Mouse (Mus musculus) hindbrain, embryonic 16.5 days (tissue): ENCODE data around the gene Tert. TPM values are rescaled to one million over a fixed set of nuclear protein-coding genes. Genes with fewer than 3 reads are reported as not detected.

Experiments
- ATAC-seq: fragments of 200-750 bp; cut with Nextera tagmentation; 2 replicates; pipeline ENCODE4 v1.8.0; 2017; ENCODE audit warnings: moderate TSS enrichment, moderate library complexity
- H3K27ac ChIP-seq: fragments of 300-500 bp; sonication (generic); 2 replicates; pipeline ENCODE4 v1.5.1; 2014; ENCODE audit warnings: low read depth, mild to moderate bottlenecking, control low read depth, low read length, moderate library complexity
- H3K27me3 ChIP-seq: fragments of 300-500 bp; sonication (generic); replicated peaks from 2 replicates; pipeline ENCODE4 v1.6.1; 2014; ENCODE audit warnings: low read length; ENCODE audit not compliant: control insufficient read depth, insufficient read depth
- H3K36me3 ChIP-seq: fragments of 300-500 bp; sonication (generic); 2 replicates; pipeline ENCODE4 v1.6.1; 2014; ENCODE audit warnings: mild to moderate bottlenecking, low read length, moderate library complexity, mixed read lengths; ENCODE audit not compliant: control insufficient read depth, insufficient read depth
- H3K4me1 ChIP-seq: fragments of 300-500 bp; sonication (generic); 2 replicates; pipeline ENCODE4 v1.6.1; 2014; ENCODE audit warnings: low read depth, low read length; ENCODE audit not compliant: control insufficient read depth, insufficient read depth
- H3K4me2 ChIP-seq: fragments of 300-500 bp; sonication (generic); 2 replicates; pipeline ENCODE4 v1.6.1; 2014; ENCODE audit warnings: mild to moderate bottlenecking, low read length, control low read depth, moderate library complexity
- H3K4me3 ChIP-seq: fragments of 300-500 bp; sonication (generic); 2 replicates; pipeline ENCODE4 v1.5.1; 2014; ENCODE audit warnings: mild to moderate bottlenecking, low read length, control low read depth, moderate library complexity
- H3K9ac ChIP-seq: fragments of 300-500 bp; sonication (generic); 2 replicates; pipeline ENCODE4 v1.6.1; 2014; ENCODE audit warnings: low read depth, mild to moderate bottlenecking, control low read depth, low read length, moderate library complexity
- H3K9me3 ChIP-seq: fragments of 300-500 bp; sonication (generic); 2 replicates; pipeline ENCODE4 v1.6.1; 2014; ENCODE audit warnings: mild to moderate bottlenecking, low read length, moderate library complexity; ENCODE audit not compliant: control insufficient read depth
- WGBS: fragments of 180-500 bp; shearing (Covaris S2); extraction: QIAGEN DNeasy Blood & Tissue Kit; methylation state at CpG from one replicate; pipeline ENCODE4 v1.1.7; 2014; 5-methylcytosine and 5-hydroxymethylcytosine counted together
- polyA plus RNA-seq: library from polyadenylated mRNA; unstranded; fragments of >200 nt; fragmentation: Nextera tagmentation; extraction: Ambion mirVana; gene quantifications from 2 replicates; pipeline ENCODE4 v1.2.1, GENCODE M21; 2015

Gene Tert
- polyA plus RNA-seq, 1 experiment from 2014 or later: 5.6 TPM

DNA sequence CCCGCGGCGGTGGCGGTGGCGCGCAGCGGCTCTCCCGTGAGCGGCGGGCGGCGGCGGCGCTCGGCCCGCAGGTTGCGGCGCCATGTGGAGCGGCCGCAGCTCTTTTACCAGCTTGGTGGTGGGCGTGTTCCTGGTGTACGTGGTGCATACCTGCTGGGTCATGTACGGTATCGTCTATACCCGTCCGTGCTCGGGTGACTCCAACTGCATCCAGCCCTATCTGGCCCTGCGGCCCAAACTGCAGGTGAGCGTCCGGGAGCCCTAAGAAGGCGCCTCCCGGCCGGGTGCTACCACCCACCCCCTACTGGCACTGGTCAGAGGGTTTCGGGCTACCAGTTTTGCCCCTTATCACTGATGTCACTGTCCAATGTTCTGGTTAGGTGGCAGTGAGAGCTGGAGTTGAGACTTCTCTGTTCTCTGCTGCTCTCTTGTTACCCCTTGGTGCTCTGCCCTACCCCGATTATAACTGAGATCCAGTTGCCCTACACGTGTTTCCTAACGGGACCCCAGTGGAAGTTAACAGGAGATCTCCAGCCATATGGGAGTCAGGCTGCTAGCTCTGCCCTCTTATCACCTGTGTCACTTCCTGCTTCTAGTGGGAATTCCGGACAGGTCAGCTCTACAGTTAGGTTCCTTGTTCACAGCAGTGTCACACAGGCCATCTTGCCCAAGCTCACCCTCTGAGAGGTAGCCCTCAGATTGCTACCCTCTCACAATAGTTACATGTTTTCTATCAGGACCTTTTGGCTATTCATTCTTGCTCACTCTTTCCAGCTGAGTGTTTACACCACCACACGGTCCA lies 22.4 kb upstream of the Tert start:
- Histone ChIP-seq H3K9me3 (no peaks in the 10 kb centered on the region), H3K36me3 (peaks cover 24% of the 10 kb centered on the region), H3K27me3 (no peaks in the 10 kb centered on the region), H3K9ac (peak overlapping the region; percentile 86), H3K4me2 (peak overlapping the region; percentile 83), H3K4me1 (peaks cover 17% of the 10 kb centered on the region), H3K4me3 (peak overlapping the region; percentile 80), H3K27ac (peak overlapping the region; percentile 75)
- 4% methylated on average over 39 of the region's 39 CpGs for WGBS
- peak; percentile 88 for ATAC-seq

DNA sequence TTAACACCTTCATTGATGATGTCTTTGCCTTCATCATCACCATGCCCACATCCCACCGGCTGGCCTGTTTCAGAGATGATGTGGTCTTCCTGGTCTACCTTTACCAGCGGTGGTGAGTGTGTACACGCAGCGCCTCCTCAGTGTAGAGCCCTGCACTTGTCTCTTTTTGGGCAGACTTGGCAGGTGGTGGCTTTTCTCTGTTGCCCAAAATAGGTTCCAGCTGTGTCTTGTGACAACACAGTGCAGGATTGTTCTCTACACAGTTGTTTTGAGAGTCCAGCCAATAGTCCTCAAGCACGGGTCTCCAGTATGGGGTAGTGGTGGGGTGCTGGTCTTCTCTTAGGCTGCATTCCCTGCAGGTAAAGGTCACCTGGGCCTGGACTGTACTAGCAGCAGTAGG lies 8.3 kb upstream of the Tert start:
- Histone ChIP-seq H3K4me3 (no peak overlapping the region), H3K9me3 (no peaks in the 10 kb centered on the region), H3K27me3 (no peaks in the 10 kb centered on the region), H3K27ac (no peak overlapping the region), H3K4me2 (no peak overlapping the region), H3K4me1 (no peaks in the 10 kb centered on the region), H3K9ac (no peak overlapping the region), H3K36me3 (peaks cover 54% of the 10 kb centered on the region)
- WGBS: 94% methylated on average over 5 of the region's 5 CpGs
- no peak for ATAC-seq

DNA sequence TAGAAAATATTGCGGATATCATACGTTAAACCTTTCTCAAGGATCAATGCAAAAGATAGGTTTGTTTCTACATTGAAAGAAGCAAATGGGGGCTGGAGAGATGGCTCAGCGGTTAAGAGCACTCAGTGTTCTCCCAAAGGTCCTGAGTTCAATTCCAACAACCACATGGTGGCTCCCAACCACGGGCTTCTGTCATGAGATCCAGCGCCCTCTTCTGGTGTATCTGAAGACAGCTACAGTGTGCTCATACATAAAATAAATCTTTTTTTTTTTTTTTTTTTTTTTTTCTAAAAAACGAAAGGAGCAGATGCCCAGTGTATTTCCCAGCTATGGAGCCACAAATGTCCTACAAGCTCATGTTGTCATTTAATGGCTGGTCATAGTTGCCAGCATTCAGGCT lies 6.1 kb upstream of the Tert start:
- Histone ChIP-seq H3K36me3 (peaks cover 37% of the 10 kb centered on the region), H3K4me3 (no peak overlapping the region), H3K27me3 (no peaks in the 10 kb centered on the region), H3K4me2 (no peak overlapping the region), H3K4me1 (no peaks in the 10 kb centered on the region), H3K27ac (no peak overlapping the region), H3K9ac (no peak overlapping the region), H3K9me3 (no peaks in the 10 kb centered on the region)
- 71% methylated on average over 6 of the region's 6 CpGs for WGBS
- no peak for ATAC-seq

DNA sequence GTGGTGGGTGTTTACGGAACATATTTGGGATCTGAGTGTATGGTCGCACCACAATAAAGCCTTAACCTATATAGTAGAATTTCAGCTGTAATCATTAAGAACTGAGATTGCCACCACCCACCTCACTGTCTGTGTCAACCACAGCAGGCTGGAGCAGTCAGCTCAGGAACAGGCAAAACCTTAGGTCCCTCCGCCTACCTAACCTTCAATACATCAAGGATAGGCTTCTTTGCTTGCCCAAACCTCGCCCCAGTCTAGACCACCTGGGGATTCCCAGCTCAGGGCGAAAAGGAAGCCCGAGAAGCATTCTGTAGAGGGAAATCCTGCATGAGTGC lies 334 bp upstream of the Tert start:
- H3K4me1 ChIP-seq: peaks cover 26% of the 10 kb centered on the region
- H3K9me3 ChIP-seq: no peaks in the 10 kb centered on the region
- peak overlapping the region; percentile 57 for H3K4me3 ChIP-seq
- peak overlapping the region; percentile 98 for H3K4me2 ChIP-seq
- no peak for ATAC-seq
- peak overlapping the region; percentile 78 for H3K9ac ChIP-seq
- H3K27me3 ChIP-seq: no peaks in the 10 kb centered on the region
- no peaks in the 10 kb centered on the region for H3K36me3 ChIP-seq
- H3K27ac ChIP-seq: 0 out of 2 replicates have a peak overlapping the region, but pooled peaks have one; percentile 3
- 45% methylated on average over 6 of the region's 6 CpGs for WGBS

DNA sequence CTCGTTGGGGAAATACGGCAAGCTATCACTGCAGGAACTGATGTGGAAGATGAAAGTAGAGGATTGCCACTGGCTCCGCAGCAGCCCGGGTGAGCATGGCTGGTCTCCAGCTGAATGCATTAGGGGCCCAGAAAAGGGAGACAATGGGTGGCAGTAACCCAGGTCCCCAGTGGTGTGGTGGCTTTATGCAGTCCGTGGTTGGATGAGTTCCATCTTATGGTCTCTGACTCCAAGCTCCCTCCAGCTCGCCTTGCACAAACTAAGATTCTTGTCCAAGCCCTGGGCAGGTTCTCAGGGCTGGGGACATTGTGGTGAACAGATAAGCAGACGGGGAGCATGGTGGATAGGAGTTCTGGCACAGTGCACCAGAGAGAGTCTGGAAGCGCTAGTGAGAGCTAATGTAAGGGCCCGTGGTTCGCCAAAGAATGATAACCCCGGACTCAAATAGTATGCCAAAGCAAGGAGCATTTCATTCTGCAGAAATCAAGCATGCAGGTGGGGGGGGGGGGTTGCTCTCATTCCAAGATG lies 1.9 kb downstream of the Tert start:
- H3K9ac ChIP-seq: no peak overlapping the region
- no peak for ATAC-seq
- WGBS: 67% methylated on average over 11 of the region's 11 CpGs
- H3K9me3 ChIP-seq: no peaks in the 10 kb centered on the region
- no peaks in the 10 kb centered on the region for H3K27me3 ChIP-seq
- H3K36me3 ChIP-seq: no peaks in the 10 kb centered on the region; the same call in 1 of the 2 replicates
- peak overlapping the region; percentile 34 for H3K4me2 ChIP-seq
- peaks cover 26% of the 10 kb centered on the region for H3K4me1 ChIP-seq
- H3K27ac ChIP-seq: no peak overlapping the region; the same call in 1 of the 2 replicates
- H3K4me3 ChIP-seq: no peak overlapping the region

DNA sequence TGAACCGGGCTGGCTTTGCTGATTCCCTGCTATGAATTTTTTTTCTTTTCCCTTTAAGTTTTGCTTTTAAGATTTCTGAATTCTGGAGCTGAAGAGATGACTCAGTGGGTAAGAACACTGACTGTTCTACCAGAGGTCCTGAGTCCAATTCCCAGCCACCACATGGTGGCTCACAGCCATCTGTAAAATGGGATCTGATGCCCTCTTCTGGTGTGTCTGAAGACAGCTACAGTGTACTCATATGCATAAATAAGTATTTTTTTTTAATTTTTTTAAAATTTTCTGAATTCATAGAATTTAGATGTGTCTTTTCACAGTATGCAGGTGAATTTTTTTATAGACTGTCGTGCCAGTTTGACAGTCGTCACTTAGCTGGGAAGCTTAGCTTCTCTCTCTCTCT lies 5.1 kb downstream of the Tert start:
- H3K36me3 ChIP-seq: peaks cover 6% of the 10 kb centered on the region
- ATAC-seq: no peak
- 89% methylated on average over 3 of the region's 3 CpGs for WGBS
- H3K4me1 ChIP-seq: peaks cover 26% of the 10 kb centered on the region
- no peak overlapping the region for H3K4me3 ChIP-seq
- H3K9ac ChIP-seq: no peak overlapping the region
- H3K9me3 ChIP-seq: no peaks in the 10 kb centered on the region
- no peak overlapping the region for H3K27ac ChIP-seq
- H3K4me2 ChIP-seq: no peak overlapping the region
- no peaks in the 10 kb centered on the region for H3K27me3 ChIP-seq

DNA sequence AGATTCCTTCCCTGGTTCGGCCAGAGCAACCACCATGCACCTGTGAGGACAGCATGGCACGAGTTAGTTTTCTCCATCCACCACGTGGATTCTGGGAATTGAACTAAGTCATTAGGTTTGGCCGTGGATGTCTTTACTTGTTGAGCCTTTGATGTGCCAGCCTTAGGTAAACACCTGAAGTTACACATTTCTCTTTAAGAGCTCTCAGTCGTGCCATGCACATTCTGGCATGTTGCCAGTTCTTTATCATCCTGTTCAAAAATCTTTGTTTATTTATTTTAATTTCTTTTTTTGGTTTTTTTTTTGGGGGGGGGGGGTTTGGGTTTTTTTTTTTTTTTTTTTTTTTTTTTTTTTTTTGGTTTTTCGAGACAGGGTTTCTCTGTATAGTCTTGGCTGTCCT lies 11.1 kb downstream of the Tert start:
- H3K9me3 ChIP-seq: no peaks in the 10 kb centered on the region
- H3K9ac ChIP-seq: no peak overlapping the region
- peaks cover 6% of the 10 kb centered on the region; the same call in 1 of the 2 replicates for H3K36me3 ChIP-seq
- no peak overlapping the region for H3K27ac ChIP-seq
- H3K4me1 ChIP-seq: no peaks in the 10 kb centered on the region
- ATAC-seq: no peak
- H3K4me3 ChIP-seq: no peak overlapping the region
- 83% methylated on average over 5 of the region's 6 CpGs for WGBS
- no peaks in the 10 kb centered on the region for H3K27me3 ChIP-seq
- no peak overlapping the region for H3K4me2 ChIP-seq

DNA sequence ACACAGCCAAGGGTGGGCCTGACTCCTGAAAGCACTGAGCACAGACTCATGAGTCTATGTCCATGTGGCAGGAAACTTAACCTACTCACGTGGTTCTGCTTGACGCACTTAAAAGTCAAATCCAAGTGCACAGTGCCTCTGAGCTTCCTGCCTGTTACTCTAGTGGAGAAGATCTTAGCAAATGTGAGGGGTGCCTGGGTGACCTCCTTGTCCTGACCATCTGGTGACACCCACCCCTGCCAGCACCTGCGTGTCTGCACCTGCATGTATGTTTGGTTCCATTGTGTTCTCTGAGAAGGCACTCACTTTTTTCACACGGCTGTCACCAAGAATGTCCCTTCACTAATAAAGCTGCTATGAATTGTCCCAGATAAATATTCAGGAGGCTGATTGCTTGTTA lies 14.6 kb downstream of the Tert start:
- 92% methylated on average over 4 of the region's 4 CpGs for WGBS
- Histone ChIP-seq H3K36me3 (no peaks in the 10 kb centered on the region), H3K27ac (no peak overlapping the region), H3K9ac (no peak overlapping the region), H3K4me1 (no peaks in the 10 kb centered on the region), H3K4me3 (no peak overlapping the region), H3K27me3 (no peaks in the 10 kb centered on the region), H3K4me2 (no peak overlapping the region), H3K9me3 (no peaks in the 10 kb centered on the region)
- ATAC-seq: no peak

DNA sequence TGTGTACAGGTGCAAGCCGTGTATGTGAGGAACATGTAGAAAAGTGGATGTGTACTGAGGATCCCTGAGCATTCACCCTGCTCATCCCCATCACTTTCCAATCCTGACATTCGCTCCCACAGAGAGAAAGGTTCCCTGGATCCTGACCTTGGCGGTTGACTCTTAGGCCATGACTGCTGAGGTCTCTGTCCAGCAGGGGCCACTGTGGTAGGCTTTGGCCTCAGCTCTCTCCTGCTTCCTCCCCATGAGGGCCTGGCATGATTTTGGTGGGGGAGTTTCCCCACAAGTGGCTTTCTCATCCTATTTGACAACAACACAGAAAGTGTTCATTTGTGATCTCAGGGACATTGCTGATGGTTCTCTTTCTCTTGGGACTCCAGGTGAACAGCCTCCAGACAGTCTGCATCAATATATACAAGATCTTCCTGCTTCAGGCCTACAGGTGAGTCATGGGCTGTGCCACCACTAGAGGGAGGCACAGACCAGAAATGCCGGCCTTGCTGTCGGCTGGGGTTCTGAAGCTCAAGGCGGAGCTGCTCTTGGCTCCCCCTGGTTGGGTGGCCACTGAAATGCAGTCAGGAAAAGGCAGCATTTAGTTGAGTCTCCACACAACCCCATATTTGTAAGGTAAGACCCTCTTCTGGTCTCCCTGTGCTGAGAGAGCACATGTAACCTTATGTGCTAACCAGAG lies 19.8 kb downstream of the Tert start:
- no peaks in the 10 kb centered on the region for H3K27me3 ChIP-seq
- H3K4me2 ChIP-seq: no peak overlapping the region
- no peaks in the 10 kb centered on the region for H3K4me1 ChIP-seq
- peaks cover 3% of the 10 kb centered on the region; the same call in 1 of the 2 replicates for H3K9me3 ChIP-seq
- peaks cover 11% of the 10 kb centered on the region for H3K36me3 ChIP-seq
- ATAC-seq: peak; percentile 88
- H3K4me3 ChIP-seq: no peak overlapping the region
- H3K9ac ChIP-seq: no peak overlapping the region
- WGBS: 34% methylated on average over 6 of the region's 6 CpGs
- no peak overlapping the region for H3K27ac ChIP-seq
